Mouse (Mus musculus): ENCODE measurements around the gene Pif1. TPM values are rescaled to one million over a fixed set of nuclear protein-coding genes. Genes with fewer than 3 reads are reported as not detected.

The Pif1 gene
- polyA plus RNA-seq, 1 experiment from 2014 or later = 16.7 TPM

GRCm38 (mm10) chr9:65550079-65550831, 36.7 kb upstream of the Pif1 start:
- peaks cover 6% of the 10 kb centered on the region; the same call in 1 of the 2 replicates for H3K36me3 ChIP-seq
- peak; percentile 71 for DNase-seq (ENCODE audit: low spot score)
- H3K9me3 ChIP-seq = no peaks in the 10 kb centered on the region
- 28% methylated on average over 7 of the region's 7 CpGs for WGBS
- peaks cover 72% of the 10 kb centered on the region for H3K4me1 ChIP-seq
- peak overlapping the region; percentile 90 for H3K27ac ChIP-seq
- H3K4me3 ChIP-seq = no peak overlapping the region
- no peaks in the 10 kb centered on the region for H3K27me3 ChIP-seq (ENCODE audit: insufficient read depth, poor library complexity, severe bottlenecking)

DNA sequence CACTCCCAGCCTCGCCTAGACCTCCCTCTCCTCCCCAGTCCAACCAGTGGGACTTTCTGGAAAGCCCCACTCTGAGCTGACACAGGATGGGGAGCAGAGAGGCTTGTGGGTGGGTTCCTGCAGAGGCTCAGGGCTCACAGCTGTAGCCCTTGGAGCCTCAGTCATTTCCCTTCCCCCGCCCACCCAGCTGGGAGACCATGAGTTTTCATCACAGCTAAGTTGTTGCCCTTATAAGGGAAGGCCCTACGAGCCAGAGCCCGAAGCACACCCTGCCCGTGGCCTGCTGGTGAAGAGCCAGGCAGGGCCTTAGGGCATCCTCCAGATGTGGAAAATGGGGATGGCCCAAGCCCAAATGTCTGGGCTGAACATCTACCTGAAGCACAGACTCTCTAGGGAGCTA, 35.9 kb upstream of the Pif1 start:
- DNase-seq (ENCODE audit: low spot score) = peak; percentile 92
- peaks cover 71% of the 10 kb centered on the region for H3K4me1 ChIP-seq
- no peaks in the 10 kb centered on the region for H3K27me3 ChIP-seq (ENCODE audit: insufficient read depth, poor library complexity, severe bottlenecking)
- H3K4me3 ChIP-seq = no peak overlapping the region
- WGBS = 1% methylated on average over 5 of the region's 5 CpGs
- peak overlapping the region; percentile 90 for H3K27ac ChIP-seq
- H3K36me3 ChIP-seq = peaks cover 14% of the 10 kb centered on the region
- no peaks in the 10 kb centered on the region for H3K9me3 ChIP-seq

DNA sequence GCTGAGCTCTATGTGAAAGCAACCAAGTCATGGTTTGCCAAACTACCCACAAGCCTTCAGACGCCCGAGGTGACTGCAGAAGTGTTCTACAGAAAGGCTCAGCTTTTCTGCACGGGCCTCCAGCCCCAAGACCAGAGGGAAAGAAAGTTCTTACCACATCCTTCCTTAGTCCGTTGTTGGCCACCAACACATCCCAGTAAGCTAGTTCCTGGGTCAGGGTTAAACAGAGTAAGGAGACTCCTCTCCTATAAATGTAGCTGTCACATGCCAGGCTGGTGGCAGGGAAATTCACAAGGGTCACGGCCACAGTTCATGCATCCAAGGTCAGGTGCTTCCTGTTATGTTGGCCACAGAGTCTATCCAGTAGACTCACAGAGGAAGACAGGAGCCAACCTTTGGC, 34.8 kb upstream of the Pif1 start:
- no peaks in the 10 kb centered on the region for H3K9me3 ChIP-seq
- peaks cover 60% of the 10 kb centered on the region for H3K4me1 ChIP-seq
- H3K27ac ChIP-seq = peak overlapping the region; percentile 90
- no peak overlapping the region for H3K4me3 ChIP-seq
- peak; percentile 71 for DNase-seq (ENCODE audit: low spot score)
- no peaks in the 10 kb centered on the region for H3K27me3 ChIP-seq (ENCODE audit: insufficient read depth, poor library complexity, severe bottlenecking)
- 82% methylated on average over 5 of the region's 5 CpGs for WGBS
- H3K36me3 ChIP-seq = peaks cover 25% of the 10 kb centered on the region

GRCm38 (mm10) chr9:65552711-65553110, 34.2 kb upstream of the Pif1 start:
- Histone ChIP-seq H3K4me1 (peaks cover 56% of the 10 kb centered on the region), H3K27ac (0 out of 2 replicates have a peak overlapping the region, but pooled peaks have one; percentile 90)
- 89% methylated on average over 2 of the region's 2 CpGs for WGBS

GRCm38 (mm10) chr9:65555001-65555405, 32.0 kb upstream of the Pif1 start:
- 2% methylated on average over 5 of the region's 5 CpGs for WGBS
- DNase-seq (ENCODE audit: low spot score) = peak; percentile 91
- H3K4me1 ChIP-seq = peaks cover 45% of the 10 kb centered on the region
- peak overlapping the region; percentile 80 for H3K27ac ChIP-seq
- no peak overlapping the region; the same call in 1 of the 2 replicates for H3K4me3 ChIP-seq
- H3K9me3 ChIP-seq = no peaks in the 10 kb centered on the region
- peaks cover 49% of the 10 kb centered on the region for H3K36me3 ChIP-seq
- no peaks in the 10 kb centered on the region for H3K27me3 ChIP-seq (ENCODE audit: insufficient read depth, poor library complexity, severe bottlenecking)

More at GRCm38 (mm10) chr9:65552711-65553110, 34.2 kb upstream of the Pif1 start:
- Histone ChIP-seq H3K4me3 (no peak overlapping the region), H3K36me3 (peaks cover 31% of the 10 kb centered on the region), H3K9me3 (no peaks in the 10 kb centered on the region), H3K27me3 (ENCODE audit: insufficient read depth, poor library complexity, severe bottlenecking) (no peaks in the 10 kb centered on the region)
- no peak for DNase-seq (ENCODE audit: low spot score)

DNA sequence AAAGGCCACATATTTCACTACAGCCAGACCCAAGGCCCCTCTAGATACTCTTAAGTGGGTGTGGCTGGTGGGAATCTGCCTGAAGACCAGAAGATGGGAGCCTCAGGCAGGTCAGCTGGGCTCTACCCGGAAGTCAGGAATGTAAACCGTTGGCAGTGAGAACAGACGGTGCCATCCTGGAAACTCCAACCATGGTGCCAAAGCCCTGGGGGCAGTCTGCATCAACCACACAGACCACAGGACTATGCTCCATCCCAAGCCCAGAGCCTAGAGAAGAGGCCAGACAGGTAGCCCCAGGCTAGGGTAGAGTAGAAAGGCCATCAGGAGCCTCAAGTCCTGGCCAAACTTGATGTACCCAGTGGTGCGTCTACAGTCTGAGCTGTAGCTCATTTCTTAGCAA, 31.3 kb upstream of the Pif1 start:
- no peak overlapping the region for H3K4me3 ChIP-seq
- H3K36me3 ChIP-seq = peaks cover 55% of the 10 kb centered on the region
- no peaks in the 10 kb centered on the region for H3K27me3 ChIP-seq (ENCODE audit: insufficient read depth, poor library complexity, severe bottlenecking)
- peaks cover 39% of the 10 kb centered on the region for H3K4me1 ChIP-seq
- DNase-seq (ENCODE audit: low spot score) = peak; percentile 73
- H3K9me3 ChIP-seq = no peaks in the 10 kb centered on the region
- peak overlapping the region; percentile 80 for H3K27ac ChIP-seq
- 76% methylated on average over 4 of the region's 4 CpGs for WGBS

- Histone ChIP-seq H3K36me3 (peaks cover 55% of the 10 kb centered on the region), H3K4me1 (peaks cover 37% of the 10 kb centered on the region), H3K27ac (0 out of 2 replicates have a peak overlapping the region, but pooled peaks have one; percentile 3)
Observed at GRCm38 (mm10) chr9:65556349-65556748, 30.6 kb upstream of the Pif1 start.

GRCm38 (mm10) chr9:65556979-65557378, 30.0 kb upstream of the Pif1 start:
- Histone ChIP-seq H3K9me3 (no peaks in the 10 kb centered on the region), H3K36me3 (peaks cover 55% of the 10 kb centered on the region), H3K4me3 (no peak overlapping the region), H3K4me1 (peaks cover 37% of the 10 kb centered on the region), H3K27me3 (ENCODE audit: insufficient read depth, poor library complexity, severe bottlenecking) (no peaks in the 10 kb centered on the region), H3K27ac (no peak overlapping the region)
- WGBS = 97% methylated on average over 5 of the region's 5 CpGs
- DNase-seq (ENCODE audit: low spot score) = peak; percentile 72

More at GRCm38 (mm10) chr9:65556349-65556748, 30.6 kb upstream of the Pif1 start:
- WGBS = 90% methylated on average over 8 of the region's 8 CpGs
- no peaks in the 10 kb centered on the region for H3K27me3 ChIP-seq (ENCODE audit: insufficient read depth, poor library complexity, severe bottlenecking)
- H3K4me3 ChIP-seq = no peak overlapping the region
- H3K9me3 ChIP-seq = no peaks in the 10 kb centered on the region
- no peak for DNase-seq (ENCODE audit: low spot score)

DNA sequence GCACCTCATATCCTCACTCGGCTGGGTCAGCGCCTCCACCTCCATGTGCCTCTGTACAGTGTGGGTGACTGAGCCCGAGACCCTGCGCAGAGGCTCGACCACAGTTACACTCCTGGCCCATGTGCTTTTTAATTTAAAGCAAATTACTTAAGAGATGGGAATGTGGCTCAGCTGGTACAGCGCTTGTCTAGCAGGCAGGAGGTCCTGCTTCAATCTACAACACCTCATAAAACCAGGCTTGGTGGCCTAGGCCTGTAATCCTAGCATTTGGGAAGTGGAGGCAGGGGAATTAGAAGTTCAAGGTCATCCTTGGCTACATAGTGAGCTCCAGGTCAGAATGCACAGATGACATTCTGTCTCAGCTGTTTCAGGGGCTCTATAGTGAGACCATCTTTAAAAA, 28.2 kb upstream of the Pif1 start:
- H3K27me3 ChIP-seq (ENCODE audit: insufficient read depth, poor library complexity, severe bottlenecking) = no peaks in the 10 kb centered on the region
- H3K27ac ChIP-seq = 0 out of 2 replicates have a peak overlapping the region, but pooled peaks have one; percentile 23
- 93% methylated on average over 6 of the region's 6 CpGs for WGBS
- peaks cover 67% of the 10 kb centered on the region for H3K36me3 ChIP-seq
- H3K9me3 ChIP-seq = no peaks in the 10 kb centered on the region
- no peak overlapping the region for H3K4me3 ChIP-seq
- peaks cover 41% of the 10 kb centered on the region for H3K4me1 ChIP-seq
- no peak for DNase-seq (ENCODE audit: low spot score)

DNA sequence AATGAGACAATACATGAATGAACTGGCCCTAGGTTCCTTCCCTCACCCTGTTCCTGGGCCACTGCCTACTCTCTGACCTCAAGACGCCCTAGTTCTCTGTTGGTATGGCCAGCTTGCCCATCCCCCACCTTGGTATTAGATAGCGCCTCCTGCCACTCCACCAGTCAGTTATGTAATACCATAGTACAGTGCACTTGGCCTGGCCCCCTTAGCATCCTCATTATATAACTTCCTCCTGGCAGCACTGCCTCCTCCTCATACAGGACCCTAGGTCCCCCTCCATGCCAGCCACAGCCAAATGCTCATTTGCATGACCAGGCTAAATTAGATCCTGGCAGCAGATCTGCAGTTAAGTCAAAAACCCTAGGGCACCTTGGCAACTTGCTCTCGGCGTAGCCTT, 25.9 kb upstream of the Pif1 start:
- no peak for DNase-seq (ENCODE audit: low spot score)
- Histone ChIP-seq H3K36me3 (peaks cover 69% of the 10 kb centered on the region), H3K4me1 (peaks cover 21% of the 10 kb centered on the region), H3K27me3 (ENCODE audit: insufficient read depth, poor library complexity, severe bottlenecking) (no peaks in the 10 kb centered on the region), H3K4me3 (no peak overlapping the region), H3K9me3 (no peaks in the 10 kb centered on the region), H3K27ac (peak overlapping the region; percentile 84; the same call in 1 of the 2 replicates)
- WGBS = 77% methylated on average over 4 of the region's 4 CpGs

DNA sequence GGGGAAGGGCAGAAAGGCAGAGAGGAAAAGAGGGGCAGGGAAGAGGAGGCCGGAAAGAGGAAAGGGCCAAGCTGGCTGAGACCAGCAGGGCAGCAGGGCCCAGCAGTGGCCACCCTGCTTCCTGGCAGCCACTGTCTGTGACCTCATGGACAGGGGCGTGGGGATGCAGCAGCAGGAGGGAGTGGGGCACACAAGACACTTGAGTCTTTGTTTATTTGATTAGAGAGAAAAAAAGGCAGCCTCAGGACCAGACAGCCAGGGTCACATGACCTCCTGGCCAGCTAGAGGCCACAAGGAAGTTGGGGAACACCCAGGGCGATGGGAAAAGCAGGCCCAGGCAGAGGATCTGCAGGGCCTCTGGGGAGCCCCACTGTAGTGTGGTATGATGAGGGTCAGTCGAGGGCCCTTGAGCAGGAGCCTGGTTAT, 24.9 kb upstream of the Pif1 start:
- WGBS = 38% methylated on average over 4 of the region's 4 CpGs
- Histone ChIP-seq H3K9me3 (no peaks in the 10 kb centered on the region), H3K4me1 (peaks cover 21% of the 10 kb centered on the region), H3K4me3 (no peak overlapping the region), H3K27me3 (ENCODE audit: insufficient read depth, poor library complexity, severe bottlenecking) (no peaks in the 10 kb centered on the region), H3K36me3 (peaks cover 68% of the 10 kb centered on the region), H3K27ac (peak overlapping the region; percentile 84)
- DNase-seq (ENCODE audit: low spot score) = peak; percentile 76

GRCm38 (mm10) chr9:65563073-65563472, 23.9 kb upstream of the Pif1 start:
- no peaks in the 10 kb centered on the region for H3K27me3 ChIP-seq (ENCODE audit: insufficient read depth, poor library complexity, severe bottlenecking)
- H3K4me3 ChIP-seq = no peak overlapping the region
- WGBS = 87% methylated on average over 5 of the region's 5 CpGs
- no peak overlapping the region; the same call in 1 of the 2 replicates for H3K27ac ChIP-seq
- DNase-seq (ENCODE audit: low spot score) = peak; percentile 70
- H3K4me1 ChIP-seq = peaks cover 21% of the 10 kb centered on the region
- peaks cover 65% of the 10 kb centered on the region for H3K36me3 ChIP-seq
- H3K9me3 ChIP-seq = no peaks in the 10 kb centered on the region

DNA sequence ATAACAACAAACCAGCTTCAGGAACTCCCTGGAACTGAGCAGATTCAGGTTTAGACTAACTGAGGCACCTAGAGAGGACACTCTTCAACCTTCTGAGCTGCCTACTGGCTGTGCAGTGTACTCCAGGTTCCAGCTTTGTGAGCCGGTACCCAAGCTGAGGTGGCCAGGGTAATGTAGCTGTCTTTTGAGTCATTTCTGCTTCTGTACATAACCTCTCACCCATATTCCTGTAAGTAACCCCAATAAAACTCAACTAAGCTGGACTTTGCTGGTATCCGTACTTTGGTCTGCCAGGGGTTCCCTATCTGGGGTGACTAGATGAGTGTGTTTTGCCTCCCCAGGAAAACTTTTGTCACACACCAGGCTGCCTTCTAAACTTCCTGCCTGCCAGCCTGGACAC, 22.3 kb upstream of the Pif1 start:
- 93% methylated on average over 2 of the region's 2 CpGs for WGBS
- H3K27ac ChIP-seq = no peak overlapping the region
- H3K4me3 ChIP-seq = no peak overlapping the region
- peaks cover 65% of the 10 kb centered on the region for H3K36me3 ChIP-seq
- H3K27me3 ChIP-seq (ENCODE audit: insufficient read depth, poor library complexity, severe bottlenecking) = no peaks in the 10 kb centered on the region
- H3K9me3 ChIP-seq = no peaks in the 10 kb centered on the region
- no peak for DNase-seq (ENCODE audit: low spot score)
- peaks cover 21% of the 10 kb centered on the region for H3K4me1 ChIP-seq
